Mouse (Mus musculus): ENCODE data around the gene Ush2a. TPM values are rescaled to one million over a fixed set of nuclear protein-coding genes. Genes with fewer than 3 reads are reported as not detected.

Ush2a gene
- polyA plus RNA-seq, 1 experiment: not detected

GRCm38 (mm10) chr1:188760515-188760914 lies 498.7 kb downstream of the Ush2a start:
- 69% methylated on average over 3 of the region's 3 CpGs for WGBS
- no peaks in the 10 kb centered on the region for H3K4me1 ChIP-seq (ENCODE audit: control insufficient read depth, insufficient read depth, low read length)
- no peak overlapping the region for H3K4me3 ChIP-seq (replicated peaks; ENCODE audit: extremely low read depth, low read depth, low read length)
- no peak for DNase-seq
- TF ChIP-seq POLR2A (IDR thresholded peaks at IDR 0.05; ENCODE audit: borderline replicate concordance, extremely low read depth, low read depth, low read length): no peak
- no peak for TF ChIP-seq CTCF (IDR thresholded peaks at IDR 0.05; ENCODE audit: insufficient read depth, low read length)

- 87% methylated on average over 6 of the region's 6 CpGs for WGBS
- TF ChIP-seq CTCF (IDR thresholded peaks at IDR 0.05; ENCODE audit: insufficient read depth, low read length) (no peak), POLR2A (IDR thresholded peaks at IDR 0.05; ENCODE audit: borderline replicate concordance, extremely low read depth, low read depth, low read length) (no peak)
- no peak for DNase-seq
- Histone ChIP-seq H3K4me1 (ENCODE audit: control insufficient read depth, insufficient read depth, low read length) (no peaks in the 10 kb centered on the region), H3K4me3 (replicated peaks; ENCODE audit: extremely low read depth, low read depth, low read length) (no peak overlapping the region)
Measured at GRCm38 (mm10) chr1:188762463-188762862, 500.6 kb downstream of the Ush2a start.

GRCm38 (mm10) chr1:188763761-188764160 lies 501.9 kb downstream of the Ush2a start:
- TF ChIP-seq CTCF (IDR thresholded peaks at IDR 0.05; ENCODE audit: insufficient read depth, low read length): no peak
- TF ChIP-seq POLR2A (IDR thresholded peaks at IDR 0.05; ENCODE audit: borderline replicate concordance, extremely low read depth, low read depth, low read length): no peak
- Histone ChIP-seq H3K4me3 (replicated peaks; ENCODE audit: extremely low read depth, low read depth, low read length) (no peak overlapping the region), H3K4me1 (ENCODE audit: control insufficient read depth, insufficient read depth, low read length) (no peaks in the 10 kb centered on the region)
- DNase-seq: no peak
- 85% methylated on average over 3 of the region's 3 CpGs for WGBS

- Histone ChIP-seq H3K4me1 (ENCODE audit: control insufficient read depth, insufficient read depth, low read length) (no peaks in the 10 kb centered on the region), H3K4me3 (replicated peaks; ENCODE audit: extremely low read depth, low read depth, low read length) (no peak overlapping the region)
- TF ChIP-seq POLR2A (IDR thresholded peaks at IDR 0.05; ENCODE audit: borderline replicate concordance, extremely low read depth, low read depth, low read length) (no peak), CTCF (IDR thresholded peaks at IDR 0.05; ENCODE audit: insufficient read depth, low read length) (no peak)
- DNase-seq: no peak
- 88% methylated on average over 1 of the region's 1 CpGs for WGBS
Measured at GRCm38 (mm10) chr1:188770828-188771227, 509.0 kb downstream of the Ush2a start.

GRCm38 (mm10) chr1:188772516-188773229 lies 510.9 kb downstream of the Ush2a start:
- Histone ChIP-seq H3K4me1 (ENCODE audit: control insufficient read depth, insufficient read depth, low read length) (no peaks in the 10 kb centered on the region), H3K4me3 (replicated peaks; ENCODE audit: extremely low read depth, low read depth, low read length) (no peak overlapping the region)
- TF ChIP-seq CTCF (IDR thresholded peaks at IDR 0.05; ENCODE audit: insufficient read depth, low read length) (no peak), POLR2A (IDR thresholded peaks at IDR 0.05; ENCODE audit: borderline replicate concordance, extremely low read depth, low read depth, low read length) (no peak)
- WGBS: 86% methylated on average over 7 of the region's 7 CpGs
- DNase-seq: no peak

- no peak overlapping the region for H3K4me3 ChIP-seq (replicated peaks; ENCODE audit: extremely low read depth, low read depth, low read length)
- no peak for DNase-seq
- TF ChIP-seq CTCF (IDR thresholded peaks at IDR 0.05; ENCODE audit: insufficient read depth, low read length) (no peak), POLR2A (IDR thresholded peaks at IDR 0.05; ENCODE audit: borderline replicate concordance, extremely low read depth, low read depth, low read length) (no peak)
- WGBS: 84% methylated on average over 7 of the region's 7 CpGs
- no peaks in the 10 kb centered on the region for H3K4me1 ChIP-seq (ENCODE audit: control insufficient read depth, insufficient read depth, low read length)
Measured at GRCm38 (mm10) chr1:188773631-188774030, 511.8 kb downstream of the Ush2a start.

GRCm38 (mm10) chr1:188777556-188778161 lies 515.8 kb downstream of the Ush2a start:
- no peak for TF ChIP-seq POLR2A (IDR thresholded peaks at IDR 0.05; ENCODE audit: borderline replicate concordance, extremely low read depth, low read depth, low read length)
- TF ChIP-seq CTCF (IDR thresholded peaks at IDR 0.05; ENCODE audit: insufficient read depth, low read length): no peak
- no peaks in the 10 kb centered on the region for H3K4me1 ChIP-seq (ENCODE audit: control insufficient read depth, insufficient read depth, low read length)
- no peak overlapping the region for H3K4me3 ChIP-seq (replicated peaks; ENCODE audit: extremely low read depth, low read depth, low read length)
- 62% methylated on average over 8 of the region's 8 CpGs for WGBS
- DNase-seq: no peak

- TF ChIP-seq POLR2A (IDR thresholded peaks at IDR 0.05; ENCODE audit: borderline replicate concordance, extremely low read depth, low read depth, low read length) (no peak), CTCF (IDR thresholded peaks at IDR 0.05; ENCODE audit: insufficient read depth, low read length) (no peak)
- WGBS: 79% methylated on average over 10 of the region's 10 CpGs
- H3K4me1 ChIP-seq (ENCODE audit: control insufficient read depth, insufficient read depth, low read length): no peaks in the 10 kb centered on the region
- DNase-seq: no peak
- no peak overlapping the region for H3K4me3 ChIP-seq (replicated peaks; ENCODE audit: extremely low read depth, low read depth, low read length)
Measured at GRCm38 (mm10) chr1:188785056-188785455, 523.2 kb downstream of the Ush2a start.

- no peak for TF ChIP-seq POLR2A (IDR thresholded peaks at IDR 0.05; ENCODE audit: borderline replicate concordance, extremely low read depth, low read depth, low read length)
- TF ChIP-seq CTCF (IDR thresholded peaks at IDR 0.05; ENCODE audit: insufficient read depth, low read length): no peak
- DNase-seq: no peak
- Histone ChIP-seq H3K4me1 (ENCODE audit: control insufficient read depth, insufficient read depth, low read length) (no peaks in the 10 kb centered on the region), H3K4me3 (replicated peaks; ENCODE audit: extremely low read depth, low read depth, low read length) (no peak overlapping the region)
- 28% methylated on average over 2 of the region's 2 CpGs for WGBS
Measured at GRCm38 (mm10) chr1:188805069-188805468, 543.2 kb downstream of the Ush2a start.

- WGBS: 72% methylated on average over 4 of the region's 4 CpGs
- Histone ChIP-seq H3K4me3 (replicated peaks; ENCODE audit: extremely low read depth, low read depth, low read length) (no peak overlapping the region), H3K4me1 (ENCODE audit: control insufficient read depth, insufficient read depth, low read length) (no peaks in the 10 kb centered on the region)
- no peak for TF ChIP-seq CTCF (IDR thresholded peaks at IDR 0.05; ENCODE audit: insufficient read depth, low read length)
- no peak for TF ChIP-seq POLR2A (IDR thresholded peaks at IDR 0.05; ENCODE audit: borderline replicate concordance, extremely low read depth, low read depth, low read length)
- DNase-seq: no peak
Measured at GRCm38 (mm10) chr1:188805852-188806251, 544.0 kb downstream of the Ush2a start.

Data from lung, adult 2 months (tissue).